Mouse (Mus musculus) thymus, postnatal 0 days (tissue): ENCODE data around the gene Rragc. TPM values are rescaled to one million over a fixed set of nuclear protein-coding genes. Genes with fewer than 3 reads are reported as not detected.

ENCODE experiments used
- DNase-seq: peaks from one replicate; pipeline ENCODE4 v3.0.0-alpha.2; 2015; ENCODE audit warnings: low spot score
- polyA plus RNA-seq: library from polyadenylated mRNA; unstranded; fragments of >200 nt; fragmentation: Nextera tagmentation; extraction: Ambion mirVana; gene quantifications from 2 replicates; pipeline ENCODE4 v1.2.1, GENCODE M21; 2015

Rragc gene
- polyA plus RNA-seq = 41.2 and 48.5 TPM in 2 replicates

GRCm38 (mm10) chr4:123916748-123917547 lies at the start of gene Rragc:
TSS of gene Rragc (plus strand) at chr4:123917446.
- DNase-seq = peak; percentile 97

- no peak for DNase-seq
Observed at GRCm38 (mm10) chr4:123893726-123894125, 23.5 kb upstream of the Rragc start.

GRCm38 (mm10) chr4:123894295-123894694 lies 23.0 kb upstream of the Rragc start:
- no peak for DNase-seq

- DNase-seq = peak; percentile 51
Observed at GRCm38 (mm10) chr4:123898696-123899095, 18.6 kb upstream of the Rragc start.

- no peak for DNase-seq
Observed at GRCm38 (mm10) chr4:123903432-123903831, 13.8 kb upstream of the Rragc start.

GRCm38 (mm10) chr4:123904333-123905125 lies 12.7 kb upstream of the Rragc start, which contains the start of gene Mycbp:
TSS of gene Mycbp (plus strand) at chr4:123904832.
- peak; percentile 97 for DNase-seq

- DNase-seq = no peak
Observed at GRCm38 (mm10) chr4:123905126-123905668, 12.0 kb upstream of the Rragc start.

GRCm38 (mm10) chr4:123911503-123911902 lies 5.7 kb upstream of the Rragc start:
- no peak for DNase-seq

GRCm38 (mm10) chr4:123912431-123912830 lies 4.8 kb upstream of the Rragc start:
- no peak for DNase-seq

- DNase-seq = peak; percentile 16
Observed at GRCm38 (mm10) chr4:123917548-123918140, 398 bp downstream of the Rragc start, which contains the start of gene 4930535I16Rik. TSS of gene 4930535I16Rik (minus strand) at chr4:123918022.

GRCm38 (mm10) chr4:123918851-123919250 lies 1.6 kb downstream of the Rragc start:
- DNase-seq = no peak

- no peak for DNase-seq
Observed at GRCm38 (mm10) chr4:123921055-123921565, 3.9 kb downstream of the Rragc start.

- DNase-seq = no peak
Observed at GRCm38 (mm10) chr4:123927961-123928360, 10.7 kb downstream of the Rragc start.

- no peak for DNase-seq
Observed at GRCm38 (mm10) chr4:123929994-123930393, 12.7 kb downstream of the Rragc start.

GRCm38 (mm10) chr4:123934306-123934705 lies 17.1 kb downstream of the Rragc start:
- no peak for DNase-seq

- DNase-seq = no peak
Observed at GRCm38 (mm10) chr4:123936059-123936458, 18.8 kb downstream of the Rragc start.

GRCm38 (mm10) chr4:123939838-123940237 lies 22.6 kb downstream of the Rragc start:
- peak; percentile 75 for DNase-seq

- peak; percentile 58 for DNase-seq
Observed at GRCm38 (mm10) chr4:123940878-123941277, 23.6 kb downstream of the Rragc start.

- no peak for DNase-seq
Observed at GRCm38 (mm10) chr4:123946701-123947100, 29.5 kb downstream of the Rragc start.

- DNase-seq = no peak
Observed at GRCm38 (mm10) chr4:123947149-123947548, 29.9 kb downstream of the Rragc start.

GRCm38 (mm10) chr4:123948901-123949300 lies 31.7 kb downstream of the Rragc start:
- DNase-seq = no peak
